ENCODE assay signal across 28 mouse cellular contexts in the genomic region with DNA sequence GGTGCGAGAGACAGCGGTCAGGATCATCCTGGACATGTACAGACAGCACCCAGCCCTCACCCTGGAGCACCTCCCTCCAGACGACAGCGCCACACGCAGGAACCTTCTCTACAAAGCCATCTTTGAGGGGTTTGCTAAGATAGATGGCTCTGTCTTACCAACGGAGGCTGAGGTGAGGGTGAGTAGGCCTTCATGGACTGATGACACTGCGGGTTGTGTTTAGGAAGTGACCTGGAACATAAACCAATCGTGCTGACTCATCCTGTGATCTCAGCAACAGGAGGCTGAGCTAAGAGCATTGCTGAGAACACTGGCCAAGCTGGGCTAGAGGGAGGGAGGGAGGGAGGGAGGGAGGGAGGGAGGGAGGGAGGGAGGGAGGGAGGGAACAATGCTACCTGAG. TPM values are rescaled to one million over a fixed set of nuclear protein-coding genes. Genes with fewer than 3 reads are reported as not detected.
DNase-seq lines count a peak whose midpoint lies in the region; ATAC-seq and TF ChIP-seq lines count a peak whose summit lies in the region.
"Had no signal": no experiment of that assay in that cellular context is flagged by ENCODE, and none has a peak within 500 bp of the region (broad histone marks: within the 10 kb centered on the region; RNA-seq: fewer than 3 reads in every experiment).

No protein-coding gene starts in this region.

- ATAC-seq in forebrain, postnatal 0 days = no peak
- no peak for ATAC-seq in midbrain, embryonic 14.5 days (ENCODE audit: low FRiP score, low TSS enrichment)
- ATAC-seq: activated CD4-positive, CD25-positive, alpha-beta regulatory T cell, adult 4 months; forebrain, embryonic 15.5 days; intestine, postnatal 0 days; Patski had no signal

- in situ Hi-C loops in ES-E14 (cut with MboI; ENCODE audit: low sequenced_read_pairs in 2 of 2, unreplicated experiment in 2 of 2) = no loop called here

- no peaks in the 10 kb centered on the region for H3K9me3 ChIP-seq in E14TG2a.4 (ENCODE audit: low read length)
- H3K9me3 ChIP-seq in ES-E14 (ENCODE audit: control insufficient read depth, insufficient read depth, low read depth, low read length) = no peaks in the 10 kb centered on the region
- no peaks in the 10 kb centered on the region for H3K9me3 ChIP-seq in forebrain, postnatal 0 days (ENCODE audit: low read length)
- H3K9me3 ChIP-seq in midbrain, embryonic 14.5 days (ENCODE audit: control insufficient read depth, low read length) = no peaks in the 10 kb centered on the region
- H3K9me3 ChIP-seq: embryonic facial prominence, embryonic 10.5 days; embryonic facial prominence, embryonic 13.5 days; forebrain, embryonic 12.5 days; forebrain, embryonic 15.5 days; hindbrain, embryonic 10.5 days; hindbrain, embryonic 15.5 days had no signal

- H3K4me2 ChIP-seq in forebrain, postnatal 0 days (ENCODE audit: low read depth) = no peak overlapping the region
- no peak overlapping the region for H3K4me2 ChIP-seq in midbrain, embryonic 14.5 days (ENCODE audit: low read length)
- H3K4me2 ChIP-seq: embryonic facial prominence, embryonic 13.5 days; forebrain, embryonic 12.5 days; forebrain, embryonic 15.5 days; heart, embryonic 11.5 days; hindbrain, embryonic 15.5 days had no signal

- DNase-seq in 3T3-L1 (ENCODE audit: low read depth, low spot score) = peak; percentile 34
- no peak for DNase-seq in ES-E14 (ENCODE audit: low read depth, low spot score)
- peak; percentile 10 for DNase-seq in NIH3T3 (ENCODE audit: low read depth)
- no peak for DNase-seq in forebrain, postnatal 0 days
- no peak for DNase-seq in gastrocnemius, postnatal 36 days
- no peak for DNase-seq in midbrain, embryonic 14.5 days
- DNase-seq in heart, postnatal 36 days = no peak
- DNase-seq: adrenal gland, postnatal 10 days; cerebellum, adult 11 months; cerebellum, adult 2 months; cerebellum, adult 9-11 months; cerebellum, postnatal 25 days; embryo, embryonic 11 days; gastrocnemius, postnatal 10 days; heart, adult 11 months; kidney, adult 2 months had no signal

- WGBS in forebrain, postnatal 0 days = 92% methylated on average over 8 of the region's 8 CpGs
- 91% methylated on average over 8 of the region's 8 CpGs for WGBS in midbrain, embryonic 14.5 days

- TF ChIP-seq CTCF in E14TG2a.4 (conservative IDR thresholded peaks at IDR 0.05; ENCODE audit: low read length) = no peak
- TF ChIP-seq CTCF in forebrain, postnatal 0 days (IDR thresholded peaks at IDR 0.05; ENCODE audit: low read depth) = no peak

- peak overlapping the region; percentile 52; the same call in 1 of the 2 replicates for H3K27ac ChIP-seq in ES-E14 (ENCODE audit: insufficient read depth, low read depth, low read length, poor library complexity, severe bottlenecking)
- H3K27ac ChIP-seq in forebrain, postnatal 0 days (ENCODE audit: low read depth, low read length) = no peak overlapping the region
- no peak overlapping the region for H3K27ac ChIP-seq in midbrain, embryonic 14.5 days (replicated peaks; ENCODE audit: low read depth, low read length)
- H3K27ac ChIP-seq: embryonic facial prominence, embryonic 10.5 days; embryonic facial prominence, embryonic 13.5 days; forebrain, embryonic 12.5 days; forebrain, embryonic 15.5 days; hindbrain, embryonic 10.5 days; hindbrain, embryonic 15.5 days had no signal

- peak overlapping the region; percentile 49 for H3K4me3 ChIP-seq in E14TG2a.4 (replicated peaks; ENCODE audit: low read length)
- no peak overlapping the region for H3K4me3 ChIP-seq in ES-E14 (ENCODE audit: insufficient read depth in 1 of 2, low read depth in 1 of 2, low read length in 2 of 2, poor library complexity in 1 of 2, severe bottlenecking in 1 of 2)
- H3K4me3 ChIP-seq in forebrain, postnatal 0 days (ENCODE audit: low read depth, low read length) = no peak overlapping the region
- H3K4me3 ChIP-seq in midbrain, embryonic 14.5 days (replicated peaks; ENCODE audit: low read depth, low read length) = no peak overlapping the region
- H3K4me3 ChIP-seq: embryonic facial prominence, embryonic 10.5 days; embryonic facial prominence, embryonic 13.5 days; erythroblast, embryonic 14.5 days; forebrain, embryonic 12.5 days; forebrain, embryonic 15.5 days; hindbrain, embryonic 10.5 days; hindbrain, embryonic 15.5 days had no signal

- intact Hi-C loops in gastrocnemius, postnatal 36 days (cut with DNase I) = no loop called here
- intact Hi-C loops in heart, postnatal 36 days (cut with DNase I) = no loop called here

- H3K36me3 ChIP-seq in E14TG2a.4 (ENCODE audit: insufficient read depth, low read length) (peaks cover 88% of the 10 kb centered on the region), ES-E14 (ENCODE audit: control insufficient read depth, insufficient read depth, low read length, poor library complexity, severe bottlenecking) (peaks cover 28% of the 10 kb centered on the region; the same call in 1 of the 2 replicates)
- H3K36me3 ChIP-seq in forebrain, postnatal 0 days (ENCODE audit: insufficient read depth) = peaks cover 90% of the 10 kb centered on the region
- H3K36me3 ChIP-seq in midbrain, embryonic 14.5 days (ENCODE audit: control insufficient read depth, insufficient read depth, low read length) = peaks cover 90% of the 10 kb centered on the region

- H3K9ac ChIP-seq in ES-E14 (ENCODE audit: insufficient read depth, low read depth, low read length, poor library complexity, severe bottlenecking) = peak overlapping the region; percentile 27; the same call in 1 of the 2 replicates
- H3K9ac ChIP-seq in forebrain, postnatal 0 days = no peak overlapping the region
- H3K9ac ChIP-seq in midbrain, embryonic 14.5 days (replicated peaks; ENCODE audit: low read length) = no peak overlapping the region
- H3K9ac ChIP-seq: embryonic facial prominence, embryonic 13.5 days; forebrain, embryonic 12.5 days; forebrain, embryonic 15.5 days; hindbrain, embryonic 15.5 days had no signal

- no peaks in the 10 kb centered on the region for H3K27me3 ChIP-seq in E14TG2a.4 (ENCODE audit: insufficient read depth, low read length)
- H3K27me3 ChIP-seq in forebrain, postnatal 0 days (ENCODE audit: insufficient read depth, low read length) = no peaks in the 10 kb centered on the region
- no peaks in the 10 kb centered on the region for H3K27me3 ChIP-seq in midbrain, embryonic 14.5 days (ENCODE audit: control insufficient read depth, insufficient read depth, low read length)
- H3K27me3 ChIP-seq: embryonic facial prominence, embryonic 13.5 days; forebrain, embryonic 12.5 days; forebrain, embryonic 15.5 days; hindbrain, embryonic 15.5 days; Patski had no signal

- H3K4me1 ChIP-seq in E14TG2a.4 (replicated peaks; ENCODE audit: low read depth, low read length) (peaks cover 19% of the 10 kb centered on the region), ES-E14 (ENCODE audit: control insufficient read depth in 2 of 2, insufficient read depth in 2 of 2, low read length in 2 of 2, poor library complexity in 1 of 2) (peaks cover 0 to 6% of the 10 kb centered on the region in 2 experiments; a peak in 1 of 4 replicates)
- H3K4me1 ChIP-seq in forebrain, postnatal 0 days (ENCODE audit: insufficient read depth) = no peaks in the 10 kb centered on the region
- H3K4me1 ChIP-seq in midbrain, embryonic 14.5 days (ENCODE audit: control insufficient read depth, insufficient read depth, low read length) = no peaks in the 10 kb centered on the region
- H3K4me1 ChIP-seq: embryonic facial prominence, embryonic 10.5 days; forebrain, embryonic 12.5 days; forebrain, embryonic 15.5 days; hindbrain, embryonic 10.5 days; hindbrain, embryonic 15.5 days had no signal

TF ChIP-seq in ES-E14, 5 proteins besides CTCF, POLR2A, EP300 and RAD21:
- no peak for TF ChIP-seq ZNF384 (IDR thresholded peaks at IDR 0.05; ENCODE audit: low read depth, low read length)
- TF ChIP-seq MAFK (IDR thresholded peaks at IDR 0.05; ENCODE audit: insufficient read depth, low read depth, low read length) = peak; percentile 56

RNA-seq across cellular contexts. Expression of a gene that starts 18.0 kb away (rescaled TPM):
- 32.9 and 35.8 TPM in 2 replicates for total RNA-seq in ES-E14 (2012; rRNA removed)
- 21.9 and 27.4 TPM in 2 replicates for total RNA-seq in forebrain, postnatal 0 days (2014; rRNA removed)
- polyA plus RNA-seq in forebrain, postnatal 0 days (2015; fragmentation: Nextera tagmentation; extraction: Ambion mirVana) = 19.4 and 20.5 TPM in 2 replicates
- 10 to 100 TPM; 20.4 to 20.9 TPM for total RNA-seq in gastrocnemius, postnatal 36 days (2021)
- polyA plus RNA-seq in midbrain, embryonic 14.5 days (2014; fragmentation: Nextera tagmentation; extraction: Ambion mirVana) = 12.7 and 13.5 TPM in 2 replicates
- total RNA-seq in heart, postnatal 36 days (2021) = 10 to 100 TPM; 30.6 to 33.1 TPM

RNA-seq across cellular contexts. Expression of a gene that starts 18.5 kb away (rescaled TPM):
- 15.0 and 16.1 TPM in 2 replicates for total RNA-seq in ES-E14 (2012; rRNA removed)
- total RNA-seq in forebrain, postnatal 0 days (2014; rRNA removed) = 9.2 and 10.5 TPM in 2 replicates
- polyA plus RNA-seq in forebrain, postnatal 0 days (2015; fragmentation: Nextera tagmentation; extraction: Ambion mirVana) = 7.7 and 9.9 TPM in 2 replicates
- 10 to 100 TPM; 23.0 to 24.0 TPM for total RNA-seq in gastrocnemius, postnatal 36 days (2021)
- 15.3 and 19.7 TPM in 2 replicates for polyA plus RNA-seq in midbrain, embryonic 14.5 days (2014; fragmentation: Nextera tagmentation; extraction: Ambion mirVana)
- 10 to 100 TPM; 28.0 to 29.6 TPM for total RNA-seq in heart, postnatal 36 days (2021)

RNA-seq across cellular contexts. Expression of a gene that starts 18.6 kb away (rescaled TPM):
- 14.4 and 15.1 TPM in 2 replicates for total RNA-seq in ES-E14 (2012; rRNA removed)
- 18.9 and 22.7 TPM in 2 replicates for total RNA-seq in forebrain, postnatal 0 days (2014; rRNA removed)
- polyA plus RNA-seq in forebrain, postnatal 0 days (2015; fragmentation: Nextera tagmentation; extraction: Ambion mirVana) = 8.6 and 9.3 TPM in 2 replicates
- total RNA-seq in gastrocnemius, postnatal 36 days (2021) = 1 to 10 TPM; 1.3 to 1.8 TPM
- 7.9 and 9.1 TPM in 2 replicates for polyA plus RNA-seq in midbrain, embryonic 14.5 days (2014; fragmentation: Nextera tagmentation; extraction: Ambion mirVana)
- 1 to 10 TPM; 3.7 to 4.4 TPM for total RNA-seq in heart, postnatal 36 days (2021)

RNA-seq across cellular contexts. Expression of a gene that starts 32.5 kb away (rescaled TPM):
- total RNA-seq in ES-E14 (2012; rRNA removed) = 2.9 and 3.0 TPM in 2 replicates
- total RNA-seq in forebrain, postnatal 0 days (2014; rRNA removed) = 8.5 and 10.2 TPM in 2 replicates
- polyA plus RNA-seq in forebrain, postnatal 0 days (2015; fragmentation: Nextera tagmentation; extraction: Ambion mirVana) = 7.2 TPM in 2 replicates
- total RNA-seq in gastrocnemius, postnatal 36 days (2021) = 1 to 10 TPM; 2.0 to 2.6 TPM
- 6.3 and 7.7 TPM in 2 replicates for polyA plus RNA-seq in midbrain, embryonic 14.5 days (2014; fragmentation: Nextera tagmentation; extraction: Ambion mirVana)
- total RNA-seq in heart, postnatal 36 days (2021) = 1 to 10 TPM; 5.9 to 7.0 TPM

RNA-seq across cellular contexts. Expression of a gene that starts 36.5 kb away (rescaled TPM):
- total RNA-seq in ES-E14 (2012; rRNA removed) = 57.5 and 71.4 TPM in 2 replicates
- 38.6 and 46.4 TPM in 2 replicates for total RNA-seq in forebrain, postnatal 0 days (2014; rRNA removed)
- polyA plus RNA-seq in forebrain, postnatal 0 days (2015; fragmentation: Nextera tagmentation; extraction: Ambion mirVana) = 47.6 and 50.9 TPM in 2 replicates
- 10 to 100 TPM; 10.5 to 14.3 TPM for total RNA-seq in gastrocnemius, postnatal 36 days (2021)
- 63.3 and 63.7 TPM in 2 replicates for polyA plus RNA-seq in midbrain, embryonic 14.5 days (2014; fragmentation: Nextera tagmentation; extraction: Ambion mirVana)
- total RNA-seq in heart, postnatal 36 days (2021) = 10 to 100 TPM; 14.0 to 15.4 TPM

Comparison
In these comparisons a context has a peak if more than half of its experiments do, and no peak if none do; other contexts are left out.
1. DNase-seq: peak in 3T3-L1 (single experiment) and NIH3T3 (single experiment); none in ES-E14 (single experiment), forebrain, postnatal 0 days (single experiment), gastrocnemius, postnatal 36 days (0 of 2), midbrain, embryonic 14.5 days (single experiment) and heart, postnatal 36 days (0 of 2).